Mouse (Mus musculus): Measurements from ENCODE around the gene Rassf8.

GRCm38 (mm10) chr6:145756640-145757005 is 10.1 kb downstream of the Rassf8 start:
- TF ChIP-seq USF1 (IDR thresholded peaks at IDR 0.05; ENCODE audit: low read depth) (no peak), POLR2A (IDR thresholded peaks at IDR 0.05; ENCODE audit: insufficient read length, low read depth) (no peak), CEBPB (IDR thresholded peaks at IDR 0.05; ENCODE audit: insufficient read depth, poor library complexity, severe bottlenecking) (no peak), TCF12 (IDR thresholded peaks at IDR 0.05; ENCODE audit: insufficient read depth, poor library complexity, severe bottlenecking) (no peak), MAX (IDR thresholded peaks at IDR 0.05; ENCODE audit: low read depth) (no peak)

All from myocyte (in vitro differentiated cells).